13 mouse cellular contexts compared by ENCODE assay signal in the genomic region with DNA sequence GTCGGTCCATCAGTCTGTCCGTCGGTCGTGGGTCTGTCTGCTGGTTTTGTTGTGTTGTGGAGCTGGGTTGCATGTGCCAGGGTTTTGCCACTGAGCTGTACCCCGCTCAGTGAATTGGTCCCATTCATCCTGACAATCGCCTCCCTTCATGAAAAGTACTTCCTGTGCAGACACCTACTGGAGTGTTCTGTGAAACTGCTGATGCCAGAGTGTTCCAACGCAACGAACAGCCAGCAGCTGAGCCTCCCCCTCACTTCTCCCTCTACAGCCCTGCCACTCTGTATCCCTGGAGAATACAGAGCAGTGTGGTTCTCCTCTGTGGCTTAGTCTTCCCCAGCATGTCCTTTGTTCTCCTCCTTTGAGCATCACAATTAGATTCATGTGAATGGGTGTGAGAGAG. TPM values are rescaled to one million over a fixed set of nuclear protein-coding genes. Genes with fewer than 3 reads are reported as not detected.
DNase-seq lines count a peak whose midpoint lies in the region; ATAC-seq and TF ChIP-seq lines count a peak whose summit lies in the region.
"Had no signal": no experiment of that assay in that cellular context is flagged by ENCODE, and none has a peak within 500 bp of the region (broad histone marks: within the 10 kb centered on the region; RNA-seq: fewer than 3 reads in every experiment).

No protein-coding gene starts in this region.

- ATAC-seq in hindbrain, embryonic 12.5 days (ENCODE audit: low FRiP score): peak; percentile 46; the same call in 1 of the 2 replicates
- ATAC-seq in hindbrain, embryonic 11.5 days (ENCODE audit: low FRiP score): no peak

- DNase-seq in hindbrain, embryonic 11.5 days (ENCODE audit: low spot score): no peak
- peak; percentile 25 for DNase-seq in brain, embryonic 14.5 days (ENCODE audit: low read depth)
- peak; percentile 73 to 86 for DNase-seq in layer of hippocampus, adult 2 months (ENCODE audit: low spot score in 2 of 2)
- peak; percentile 82 to 94 for DNase-seq in left cerebral cortex, postnatal 25 days (ENCODE audit: low spot score in 2 of 2)
- no peak for DNase-seq in gastrocnemius, postnatal 25 days
- DNase-seq in heart, postnatal 36 days: no peak
- no peak for DNase-seq in thymus, postnatal 14 days
- DNase-seq: adrenal gland, postnatal 10 days; gastrocnemius, adult 2 months; lung, postnatal 4 days had no signal

- 68% methylated on average over 8 of the region's 8 CpGs for WGBS in hindbrain, embryonic 12.5 days
- WGBS in hindbrain, embryonic 11.5 days: 79% methylated on average over 8 of the region's 8 CpGs

- no peaks in the 10 kb centered on the region for H3K9me3 ChIP-seq in hindbrain, embryonic 12.5 days (replicated peaks)
- no peaks in the 10 kb centered on the region for H3K9me3 ChIP-seq in hindbrain, embryonic 11.5 days (ENCODE audit: control insufficient read depth, low read length)
- H3K9me3 ChIP-seq: embryonic facial prominence, embryonic 13.5 days; neural tube, embryonic 12.5 days had no signal

- H3K4me1 ChIP-seq in hindbrain, embryonic 12.5 days: peaks cover 8% of the 10 kb centered on the region
- H3K4me1 ChIP-seq in hindbrain, embryonic 11.5 days (replicated peaks; ENCODE audit: control insufficient read depth, insufficient read depth, low read length): peaks cover 3% of the 10 kb centered on the region

- no peak overlapping the region for H3K4me3 ChIP-seq in hindbrain, embryonic 12.5 days
- H3K4me3 ChIP-seq in hindbrain, embryonic 11.5 days (ENCODE audit: low read depth, low read length): no peak overlapping the region
- peak overlapping the region; percentile 9; the same call in 1 of the 2 replicates for H3K4me3 ChIP-seq in layer of hippocampus, adult 2 months
- H3K4me3 ChIP-seq: embryonic facial prominence, embryonic 13.5 days; gastrocnemius, adult 2 months; neural tube, embryonic 12.5 days had no signal

- no peak for TF ChIP-seq CTCF in brain, embryonic 14.5 days (IDR thresholded peaks at IDR 0.05; ENCODE audit: borderline replicate concordance, extremely low read depth, insufficient read depth, insufficient read length)
- TF ChIP-seq CTCF in layer of hippocampus, adult 2 months (conservative IDR thresholded peaks at IDR 0.05): no peak

- intact Hi-C loops in left cerebral cortex, postnatal 25 days (cut with DNase I): loop anchor here (2.0 to 5.0 kb wide), 5 partner anchors 42 to 542 kb away; partner anchors contain the start of gene Adar
- intact Hi-C loops in heart, postnatal 36 days (cut with DNase I): loop anchor here (1.0 to 10.0 kb wide), 5 partner anchors 42 to 344 kb away; no protein-coding TSS in a partner anchor

- H3K9ac ChIP-seq in hindbrain, embryonic 12.5 days: no peak overlapping the region
- H3K9ac ChIP-seq in hindbrain, embryonic 11.5 days (ENCODE audit: low read depth, low read length): no peak overlapping the region
- H3K9ac ChIP-seq: neural tube, embryonic 12.5 days had no signal

- H3K36me3 ChIP-seq in hindbrain, embryonic 12.5 days: no peaks in the 10 kb centered on the region
- H3K36me3 ChIP-seq in hindbrain, embryonic 11.5 days (ENCODE audit: control insufficient read depth, insufficient read depth, low read length): no peaks in the 10 kb centered on the region
- H3K36me3 ChIP-seq: embryonic facial prominence, embryonic 13.5 days; neural tube, embryonic 12.5 days had no signal

- H3K4me2 ChIP-seq in hindbrain, embryonic 12.5 days (replicated peaks): no peak overlapping the region
- H3K4me2 ChIP-seq in hindbrain, embryonic 11.5 days (replicated peaks; ENCODE audit: low read depth, low read length): no peak overlapping the region
- H3K4me2 ChIP-seq: embryonic facial prominence, embryonic 13.5 days; neural tube, embryonic 12.5 days had no signal

- TF ChIP-seq POLR2A in brain, embryonic 14.5 days (IDR thresholded peaks at IDR 0.05; ENCODE audit: borderline replicate concordance, extremely low read depth, insufficient read depth, insufficient read length, poor library complexity, severe bottlenecking): no peak

- H3K27ac ChIP-seq in hindbrain, embryonic 12.5 days: no peak overlapping the region
- H3K27ac ChIP-seq in hindbrain, embryonic 11.5 days (ENCODE audit: low read depth, low read length): no peak overlapping the region
- peak overlapping the region; percentile 84 for H3K27ac ChIP-seq in layer of hippocampus, adult 2 months
- H3K27ac ChIP-seq: embryonic facial prominence, embryonic 13.5 days; gastrocnemius, adult 2 months; neural tube, embryonic 12.5 days had no signal

- no peaks in the 10 kb centered on the region for H3K27me3 ChIP-seq in hindbrain, embryonic 12.5 days
- no peaks in the 10 kb centered on the region for H3K27me3 ChIP-seq in hindbrain, embryonic 11.5 days (ENCODE audit: control insufficient read depth, insufficient read depth, low read length)
- H3K27me3 ChIP-seq: neural tube, embryonic 12.5 days had no signal

RNA-seq across cellular contexts. Expression of gene She, which starts 27.7 kb away (rescaled TPM):
- 3.4 and 4.4 TPM in 2 replicates for polyA plus RNA-seq in hindbrain, embryonic 12.5 days (2016; fragmentation: Nextera tagmentation; extraction: Ambion mirVana)
- 2.2 TPM in 2 replicates for polyA plus RNA-seq in hindbrain, embryonic 11.5 days (2014; fragmentation: Nextera tagmentation; extraction: Ambion mirVana)
- polyA plus RNA-seq in brain, embryonic 14.5 days (2012; rRNA removed): 0.77 and 2.0 TPM in 2 replicates
- total RNA-seq in layer of hippocampus, adult 2 months (2021): 1 to 10 TPM; 2.8 to 3.1 TPM
- total RNA-seq in left cerebral cortex, postnatal 25 days (2021): 1 to 10 TPM; 3.1 to 3.4 TPM
- 1 to 10 TPM; 4.2 to 5.0 TPM for total RNA-seq in gastrocnemius, postnatal 25 days (2021)
- 10 to 100 TPM; 13.2 to 15.0 TPM for total RNA-seq in heart, postnatal 36 days (2021)

RNA-seq across cellular contexts. Expression of gene Il6ra, which starts 54.1 kb away (rescaled TPM):
- polyA plus RNA-seq in hindbrain, embryonic 12.5 days (2016; fragmentation: Nextera tagmentation; extraction: Ambion mirVana): 0.66 and 1.2 TPM in 2 replicates
- 0.18 and 0.22 TPM in 2 replicates for polyA plus RNA-seq in hindbrain, embryonic 11.5 days (2014; fragmentation: Nextera tagmentation; extraction: Ambion mirVana)
- 0.45 and 0.93 TPM in 2 replicates for polyA plus RNA-seq in brain, embryonic 14.5 days (2012; rRNA removed)
- 1 to 10 TPM; 5.9 to 6.1 TPM for total RNA-seq in layer of hippocampus, adult 2 months (2021)
- total RNA-seq in left cerebral cortex, postnatal 25 days (2021): 1 to 10 TPM; 4.7 to 5.0 TPM
- 1 to 10 TPM; 3.1 to 4.2 TPM for total RNA-seq in gastrocnemius, postnatal 25 days (2021)
- 1 to 10 TPM; 4.3 to 7.5 TPM for total RNA-seq in heart, postnatal 36 days (2021)

Comparison
In these comparisons a context has a peak if more than half of its experiments do, and no peak if none do; other contexts are left out.
1. DNase-seq: peak in brain, embryonic 14.5 days (single experiment), layer of hippocampus, adult 2 months (2 of 2) and left cerebral cortex, postnatal 25 days (2 of 2); none in hindbrain, embryonic 11.5 days (single experiment), gastrocnemius, postnatal 25 days (single experiment), heart, postnatal 36 days (0 of 2) and thymus, postnatal 14 days (single experiment).